Mouse (Mus musculus) lung, postnatal 0 days (tissue): ENCODE results near the gene Rab43.

Experiments
- CTCF ChIP-seq: IDR thresholded peaks from 2 replicates; pipeline ENCODE4 v1.5.1; 2016; ENCODE audit warnings: antibody characterized with exemption, mild to moderate bottlenecking
- EP300 ChIP-seq: IDR thresholded peaks from 2 replicates; pipeline ENCODE4 v1.6.1; 2016; ENCODE audit warnings: antibody characterized with exemption, mild to moderate bottlenecking, control low read depth

DNA sequence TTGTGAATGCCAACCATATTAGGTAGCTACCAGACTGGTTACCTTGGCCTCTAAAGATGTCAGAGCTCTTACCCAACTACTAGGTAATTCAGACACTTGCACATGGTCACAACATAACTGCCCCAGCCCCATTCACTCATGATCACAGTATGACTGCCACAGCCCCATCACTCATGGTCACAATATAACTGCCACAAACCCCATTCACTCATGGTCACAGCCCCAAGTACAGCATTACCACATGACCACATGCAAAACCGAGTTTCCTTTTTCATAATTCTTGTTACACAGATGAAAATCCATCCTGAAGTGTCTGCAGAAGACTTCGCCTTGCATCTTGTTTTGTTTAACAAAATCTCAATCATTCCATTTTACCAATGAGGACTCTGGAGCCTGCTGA, 63.9 kb downstream of the Rab43 start:
- TF ChIP-seq CTCF (no peak), EP300 (no peak)
